Mouse (Mus musculus) lung, postnatal 14 days (tissue): Measurements from ENCODE around the gene Olfr114.

Experiments used
- DNase-seq: peaks from one replicate; pipeline ENCODE4 v3.0.0; 2021

The Olfr114 gene

GRCm38 (mm10) chr17:37592643-37593042 is at the start of gene Olfr114:
Olfr114 (minus strand) TSS chr17:37592743.
- no peak for DNase-seq

GRCm38 (mm10) chr17:37627009-37627408 is 34.5 kb upstream of the Olfr114 start, which contains the start of the genes Olfr115 and Olfr116:
Olfr115 (minus strand) TSS chr17:37627109.
Olfr116 (minus strand) TSS chr17:37627199.
- DNase-seq = no peak

- no peak for DNase-seq
Observed at GRCm38 (mm10) chr17:37577563-37577962, 15.0 kb downstream of the Olfr114 start, which contains the start of gene Olfr113. Olfr113 (minus strand) TSS chr17:37577663.

GRCm38 (mm10) chr17:37569351-37569750 is 23.2 kb downstream of the Olfr114 start, which contains the start of gene Olfr112:
Olfr112 (minus strand) TSS chr17:37569451.
- DNase-seq = no peak

- no peak for DNase-seq
Observed at GRCm38 (mm10) chr17:37558913-37559615, 33.5 kb downstream of the Olfr114 start.

- DNase-seq = no peak
Observed at GRCm38 (mm10) chr17:37543800-37544435, 48.6 kb downstream of the Olfr114 start.

- DNase-seq = no peak
Observed at GRCm38 (mm10) chr17:37541454-37542119, 51.0 kb downstream of the Olfr114 start.
